Mouse (Mus musculus): ENCODE results near the gene Myocd. TPM values are rescaled to one million over a fixed set of nuclear protein-coding genes. Genes with fewer than 3 reads are reported as not detected.

Myocd gene
- polyA plus RNA-seq, 1 experiment: not detected

DNA sequence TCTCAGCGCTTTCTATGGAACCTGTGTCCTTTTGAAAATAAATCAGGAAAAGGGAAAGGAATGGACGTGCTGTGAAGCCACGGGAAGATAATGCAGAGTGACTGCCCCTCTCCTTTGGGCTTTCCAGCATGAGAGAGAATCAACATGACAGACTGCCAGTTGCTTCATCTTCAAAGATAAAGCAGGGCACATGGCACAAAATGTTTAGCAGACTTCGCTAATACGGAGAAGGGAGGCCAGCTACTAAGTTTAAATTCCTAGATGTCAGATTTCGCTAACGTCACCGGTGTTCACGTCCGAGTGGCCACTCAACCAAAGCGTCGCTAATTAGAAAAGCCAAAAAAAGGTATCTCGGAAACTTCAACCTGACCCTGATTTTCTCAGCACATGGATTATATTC is 65.1 kb downstream of the Myocd start:
- Histone ChIP-seq H3K4me1 (ENCODE audit: control insufficient read depth, insufficient read depth, low read length) (no peaks in the 10 kb centered on the region; the same call in 1 of the 2 replicates), H3K27ac (ENCODE audit: insufficient read depth, low read depth, low read length) (no peak overlapping the region), H3K4me3 (ENCODE audit: insufficient read depth, low read depth, low read length) (no peak overlapping the region)
- TF ChIP-seq POLR2A (IDR thresholded peaks at IDR 0.05; ENCODE audit: insufficient read depth, low read depth, low read length): no peak
- no peak for TF ChIP-seq CTCF (IDR thresholded peaks at IDR 0.05; ENCODE audit: insufficient read depth, low read depth, low read length)
- WGBS: 84% methylated on average over 13 of the region's 13 CpGs

DNA sequence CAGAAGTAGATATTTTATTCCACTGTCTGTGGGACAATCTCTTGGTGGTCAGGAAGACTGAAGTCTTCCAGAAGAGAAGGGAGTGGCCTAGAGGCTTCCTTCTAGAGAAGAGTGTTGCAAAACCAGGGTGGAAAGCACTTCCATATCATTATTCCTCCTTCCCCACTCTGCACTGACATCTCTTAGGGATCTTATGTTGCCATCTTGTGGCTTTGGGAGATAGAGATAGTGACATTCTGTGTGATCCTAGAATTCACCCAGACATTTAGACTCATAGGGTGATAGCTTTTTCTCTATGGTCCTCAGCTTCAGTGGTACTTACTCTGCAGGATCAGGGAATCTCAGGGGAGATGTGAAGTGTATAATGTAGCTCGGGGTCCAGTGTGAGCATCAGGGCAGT is 66.8 kb downstream of the Myocd start:
- WGBS: 95% methylated on average over 1 of the region's 1 CpGs
- H3K27ac ChIP-seq (ENCODE audit: insufficient read depth, low read depth, low read length): no peak overlapping the region
- TF ChIP-seq CTCF (IDR thresholded peaks at IDR 0.05; ENCODE audit: insufficient read depth, low read depth, low read length) (no peak), POLR2A (IDR thresholded peaks at IDR 0.05; ENCODE audit: insufficient read depth, low read depth, low read length) (no peak)
- H3K4me1 ChIP-seq (ENCODE audit: control insufficient read depth, insufficient read depth, low read length): no peaks in the 10 kb centered on the region
- H3K4me3 ChIP-seq (ENCODE audit: insufficient read depth, low read depth, low read length): no peak overlapping the region

DNA sequence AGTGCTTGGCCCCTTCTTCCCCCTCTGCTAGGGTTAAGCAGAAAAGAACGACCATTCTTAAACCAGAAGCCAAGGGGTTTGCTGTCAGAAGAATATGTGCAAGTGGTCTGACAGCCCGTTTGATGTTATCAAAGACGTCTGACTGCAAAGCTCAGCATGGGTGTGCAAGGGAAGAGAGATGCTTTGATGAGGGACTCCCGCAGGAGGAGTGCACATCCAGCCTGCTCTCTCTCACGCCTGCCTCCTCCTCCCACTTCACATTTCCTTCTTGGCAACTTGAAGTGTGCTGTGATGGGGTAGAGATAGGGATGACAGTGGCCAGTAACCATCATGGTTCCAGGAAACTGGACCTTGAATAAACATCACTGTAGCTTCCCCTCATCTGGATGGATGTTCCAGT is 67.6 kb downstream of the Myocd start:
- WGBS: 51% methylated on average over 5 of the region's 5 CpGs

DNA sequence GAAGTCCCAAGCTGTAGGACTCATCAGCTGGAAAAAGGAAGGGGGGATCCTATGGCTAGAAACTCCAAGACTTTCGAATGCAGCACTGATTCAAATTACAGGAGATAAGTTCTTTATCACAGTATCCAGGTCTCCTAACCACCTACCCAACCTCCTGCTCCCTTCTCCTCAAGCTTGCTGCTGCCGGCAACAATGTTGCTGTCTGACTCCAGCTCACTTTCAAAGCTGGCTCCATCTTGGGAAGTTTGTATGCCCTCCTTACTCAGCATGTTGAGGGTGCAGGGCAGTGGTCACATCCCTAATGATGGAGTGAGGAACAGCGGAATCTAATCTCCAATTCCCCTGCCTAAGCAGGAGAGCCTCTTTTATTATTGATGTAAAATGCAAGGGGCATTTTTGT is 71.8 kb downstream of the Myocd start:
- Histone ChIP-seq H3K4me3 (ENCODE audit: insufficient read depth, low read depth, low read length) (no peak overlapping the region), H3K4me1 (ENCODE audit: control insufficient read depth, insufficient read depth, low read length) (no peaks in the 10 kb centered on the region), H3K27ac (ENCODE audit: insufficient read depth, low read depth, low read length) (no peak overlapping the region)
- TF ChIP-seq CTCF (IDR thresholded peaks at IDR 0.05; ENCODE audit: insufficient read depth, low read depth, low read length): no peak
- TF ChIP-seq POLR2A (IDR thresholded peaks at IDR 0.05; ENCODE audit: insufficient read depth, low read depth, low read length): no peak
- 84% methylated on average over 3 of the region's 3 CpGs for WGBS

More for the DNA sequence above, 67.6 kb downstream of the Myocd start:
- Histone ChIP-seq H3K27ac (ENCODE audit: insufficient read depth, low read depth, low read length) (no peak overlapping the region), H3K4me3 (ENCODE audit: insufficient read depth, low read depth, low read length) (no peak overlapping the region), H3K4me1 (ENCODE audit: control insufficient read depth, insufficient read depth, low read length) (no peaks in the 10 kb centered on the region)
- TF ChIP-seq CTCF (IDR thresholded peaks at IDR 0.05; ENCODE audit: insufficient read depth, low read depth, low read length) (no peak), POLR2A (IDR thresholded peaks at IDR 0.05; ENCODE audit: insufficient read depth, low read depth, low read length) (no peak)

DNA sequence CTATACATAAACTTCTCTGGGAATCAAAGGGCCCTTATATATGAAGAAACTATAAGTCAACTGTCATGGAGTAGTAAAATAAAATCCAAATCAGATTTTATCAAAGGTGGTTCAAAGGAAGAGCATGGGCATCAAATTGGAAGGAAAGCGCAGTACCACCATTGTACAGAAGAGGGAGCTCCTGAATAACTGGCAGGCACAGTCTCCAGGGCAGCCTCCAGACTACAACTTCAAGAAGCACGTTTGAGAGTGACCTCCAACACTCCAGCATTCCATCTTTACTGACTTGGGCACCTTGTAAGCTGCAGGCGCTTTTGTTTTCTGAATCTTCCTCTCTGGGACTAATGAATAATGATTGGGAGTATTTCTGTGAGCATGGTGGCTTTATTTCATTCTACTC is 72.5 kb downstream of the Myocd start:
- H3K27ac ChIP-seq (ENCODE audit: insufficient read depth, low read depth, low read length): no peak overlapping the region
- no peak overlapping the region for H3K4me3 ChIP-seq (ENCODE audit: insufficient read depth, low read depth, low read length)
- 6% methylated on average over 3 of the region's 3 CpGs for WGBS
- no peaks in the 10 kb centered on the region for H3K4me1 ChIP-seq (ENCODE audit: control insufficient read depth, insufficient read depth, low read length)
- no peak for TF ChIP-seq POLR2A (IDR thresholded peaks at IDR 0.05; ENCODE audit: insufficient read depth, low read depth, low read length)
- peak; percentile 41; the same call in 1 of the 2 replicates for TF ChIP-seq CTCF (IDR thresholded peaks at IDR 0.05; ENCODE audit: insufficient read depth, low read depth, low read length)

DNA sequence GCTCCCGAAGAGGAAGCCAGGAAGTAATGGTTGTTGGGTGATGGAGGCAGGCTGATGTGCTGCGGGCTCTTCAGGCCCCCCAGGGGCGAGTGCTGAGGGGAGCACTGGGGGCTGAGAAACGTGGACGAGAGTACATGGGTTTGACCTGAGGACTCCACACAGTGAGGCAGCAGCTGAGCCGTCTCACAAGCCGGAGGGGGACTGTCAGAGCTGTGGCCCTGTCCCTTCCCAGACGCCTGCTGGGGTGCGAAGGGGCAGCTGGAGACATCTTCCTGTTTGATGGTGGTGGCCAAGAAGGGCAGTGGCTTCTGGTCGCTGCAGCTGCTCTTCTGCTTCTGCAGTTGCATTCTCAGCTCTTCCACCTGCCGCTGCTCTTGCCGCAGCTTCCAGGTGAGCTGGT is 82.8 kb downstream of the Myocd start:
- TF ChIP-seq CTCF (IDR thresholded peaks at IDR 0.05; ENCODE audit: insufficient read depth, low read depth, low read length) (no peak), POLR2A (IDR thresholded peaks at IDR 0.05; ENCODE audit: insufficient read depth, low read depth, low read length) (no peak)
- Histone ChIP-seq H3K27ac (ENCODE audit: insufficient read depth, low read depth, low read length) (no peak overlapping the region), H3K4me1 (ENCODE audit: control insufficient read depth, insufficient read depth, low read length) (no peaks in the 10 kb centered on the region), H3K4me3 (ENCODE audit: insufficient read depth, low read depth, low read length) (no peak overlapping the region)
- 84% methylated on average over 12 of the region's 12 CpGs for WGBS

DNA sequence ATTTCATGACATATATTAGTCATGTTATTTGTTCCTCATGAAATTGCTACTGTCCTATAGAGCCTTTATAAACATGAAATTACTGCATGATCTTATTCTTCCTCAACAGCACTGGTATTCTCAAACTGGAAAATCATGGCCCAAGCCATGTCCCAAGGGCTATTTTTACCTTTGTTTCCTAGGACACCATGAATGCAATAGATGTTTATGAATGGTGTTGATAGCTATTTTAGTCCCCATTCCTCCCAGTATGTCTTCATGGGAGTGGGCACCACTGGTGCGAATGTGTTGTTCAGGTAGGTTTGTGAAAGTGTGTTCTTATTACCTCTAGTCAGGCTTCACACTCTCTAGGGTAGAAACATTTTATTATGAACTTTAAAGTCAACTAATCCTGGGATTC is 84.7 kb downstream of the Myocd start:
- 95% methylated on average over 1 of the region's 1 CpGs for WGBS

DNA sequence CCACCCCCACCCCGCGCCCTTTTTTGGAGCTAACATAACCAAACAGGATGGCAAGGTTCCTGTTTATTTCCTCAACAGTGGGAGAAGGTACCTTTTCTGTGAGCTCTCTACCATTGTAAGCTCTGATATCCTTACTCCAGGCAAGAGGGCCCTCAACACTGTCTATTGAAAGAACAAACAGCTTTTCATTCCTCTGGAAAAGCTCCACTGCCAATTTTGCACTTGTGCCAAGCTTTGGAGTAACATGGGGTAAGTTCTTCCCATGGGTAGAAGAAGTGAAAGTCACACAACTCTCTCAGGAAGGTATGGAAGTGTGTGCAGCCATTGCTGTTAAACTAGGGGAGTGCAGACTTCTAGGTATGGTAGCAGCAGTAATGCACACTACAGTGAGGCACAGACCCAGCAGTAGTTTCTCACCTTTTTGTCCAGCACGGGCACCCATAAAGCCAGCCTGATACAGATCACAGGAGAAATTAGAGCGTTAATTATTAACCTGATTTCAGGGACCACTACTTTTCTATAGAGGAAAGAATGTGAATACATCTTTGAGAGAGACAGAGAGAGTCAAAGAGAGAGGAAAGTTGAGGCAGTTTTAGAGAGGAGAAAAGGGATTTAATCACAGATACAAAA is 99.6 kb downstream of the Myocd start:
- Histone ChIP-seq H3K27ac (ENCODE audit: insufficient read depth, low read depth, low read length) (no peak overlapping the region), H3K4me3 (ENCODE audit: insufficient read depth, low read depth, low read length) (no peak overlapping the region), H3K4me1 (ENCODE audit: control insufficient read depth, insufficient read depth, low read length) (no peaks in the 10 kb centered on the region)
- WGBS: 85% methylated on average over 4 of the region's 4 CpGs
- TF ChIP-seq POLR2A (IDR thresholded peaks at IDR 0.05; ENCODE audit: insufficient read depth, low read depth, low read length) (no peak), CTCF (IDR thresholded peaks at IDR 0.05; ENCODE audit: insufficient read depth, low read depth, low read length) (no peak)

More for the DNA sequence above, 84.7 kb downstream of the Myocd start:
- Histone ChIP-seq H3K27ac (ENCODE audit: insufficient read depth, low read depth, low read length) (no peak overlapping the region), H3K4me1 (ENCODE audit: control insufficient read depth, insufficient read depth, low read length) (no peaks in the 10 kb centered on the region), H3K4me3 (ENCODE audit: insufficient read depth, low read depth, low read length) (no peak overlapping the region)
- TF ChIP-seq CTCF (IDR thresholded peaks at IDR 0.05; ENCODE audit: insufficient read depth, low read depth, low read length) (no peak), POLR2A (IDR thresholded peaks at IDR 0.05; ENCODE audit: insufficient read depth, low read depth, low read length) (no peak)

DNA sequence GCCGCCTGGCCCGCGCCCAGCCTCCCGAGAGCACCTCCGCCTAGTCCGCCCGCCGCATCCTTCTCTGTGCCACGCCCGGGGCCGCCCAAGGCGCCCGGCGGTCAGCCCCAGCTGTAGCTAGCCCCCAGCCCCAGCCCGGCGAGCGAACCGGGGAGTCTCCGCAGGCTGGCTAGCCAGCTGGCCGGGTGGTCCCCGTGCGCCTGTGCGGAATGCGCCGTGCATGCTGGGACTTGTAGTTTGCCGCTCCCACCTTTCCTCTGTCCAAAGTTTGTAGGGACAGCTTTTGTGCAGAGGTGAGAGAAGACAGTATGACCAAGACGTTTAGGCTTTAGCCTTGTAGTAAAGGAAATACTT is 107.0 kb downstream of the Myocd start, which contains the start of gene Arhgap44:
Gene Arhgap44 (minus strand): TSS at position 195 of the 354 bp plus-strand sequence.
- TF ChIP-seq CTCF (IDR thresholded peaks at IDR 0.05; ENCODE audit: insufficient read depth, low read depth, low read length): no peak
- TF ChIP-seq POLR2A (IDR thresholded peaks at IDR 0.05; ENCODE audit: insufficient read depth, low read depth, low read length): peak; percentile 51; the same call in 1 of the 2 replicates
- Histone ChIP-seq H3K4me1 (ENCODE audit: control insufficient read depth, insufficient read depth, low read length) (peaks cover 7% of the 10 kb centered on the region; the same call in 1 of the 2 replicates), H3K4me3 (ENCODE audit: insufficient read depth, low read depth, low read length) (peak within 1 kb of the TSS; percentile 95), H3K27ac (ENCODE audit: insufficient read depth, low read depth, low read length) (no peak within 1 kb of the TSS)
- WGBS: under 1% methylated on average over 27 of the region's 27 CpGs

Measured in olfactory bulb, adult 2 months (tissue).